Mouse (Mus musculus): ENCODE measurements around the gene Klre1. TPM values are rescaled to one million over a fixed set of nuclear protein-coding genes. Genes with fewer than 3 reads are reported as not detected.

Gene Klre1
- polyA plus RNA-seq, 1 experiment from 2014 or later = not detected

GRCm38 (mm10) chr6:129558946-129559640 lies 18.6 kb upstream of the Klre1 start:
- Histone ChIP-seq H3K27me3 (ENCODE audit: control insufficient read depth, insufficient read depth, low read length) (no peaks in the 10 kb centered on the region), H3K4me1 (ENCODE audit: control insufficient read depth, insufficient read depth, low read length) (no peaks in the 10 kb centered on the region), H3K36me3 (replicated peaks; ENCODE audit: control insufficient read depth, insufficient read depth, low read depth, low read length) (no peaks in the 10 kb centered on the region), H3K9me3 (replicated peaks; ENCODE audit: control insufficient read depth, low read length) (no peaks in the 10 kb centered on the region), H3K9ac (replicated peaks; ENCODE audit: low read length) (no peak overlapping the region), H3K4me3 (ENCODE audit: low read depth, low read length) (no peak overlapping the region), H3K4me2 (ENCODE audit: low read depth, low read length) (no peak overlapping the region), H3K27ac (replicated peaks; ENCODE audit: low read depth, low read length) (no peak overlapping the region)
- ATAC-seq (replicated peaks; ENCODE audit: insufficient number of reproducible peaks, low FRiP score, low TSS enrichment, low read depth) = peak; percentile 84
- DNase-seq (ENCODE audit: low spot score) = peak; percentile 82
- 18% methylated on average over 12 of the region's 12 CpGs for WGBS

- H3K9ac ChIP-seq (replicated peaks; ENCODE audit: low read length) = no peak overlapping the region
- DNase-seq (ENCODE audit: low spot score) = no peak
Observed at GRCm38 (mm10) chr6:129559641-129560027, 18.1 kb upstream of the Klre1 start.

GRCm38 (mm10) chr6:129565257-129565656 lies 12.4 kb upstream of the Klre1 start:
- H3K9ac ChIP-seq (replicated peaks; ENCODE audit: low read length) = no peak overlapping the region
- H3K27me3 ChIP-seq (ENCODE audit: control insufficient read depth, insufficient read depth, low read length) = no peaks in the 10 kb centered on the region
- no peaks in the 10 kb centered on the region for H3K4me1 ChIP-seq (ENCODE audit: control insufficient read depth, insufficient read depth, low read length)
- WGBS = 90% methylated on average over 2 of the region's 2 CpGs
- no peak overlapping the region for H3K27ac ChIP-seq (replicated peaks; ENCODE audit: low read depth, low read length)
- ATAC-seq (replicated peaks; ENCODE audit: insufficient number of reproducible peaks, low FRiP score, low TSS enrichment, low read depth) (no peak), DNase-seq (ENCODE audit: low spot score) (no peak)
- no peaks in the 10 kb centered on the region for H3K9me3 ChIP-seq (replicated peaks; ENCODE audit: control insufficient read depth, low read length)
- no peak overlapping the region for H3K4me3 ChIP-seq (ENCODE audit: low read depth, low read length)
- no peaks in the 10 kb centered on the region for H3K36me3 ChIP-seq (replicated peaks; ENCODE audit: control insufficient read depth, insufficient read depth, low read depth, low read length)
- H3K4me2 ChIP-seq (ENCODE audit: low read depth, low read length) = no peak overlapping the region

More at GRCm38 (mm10) chr6:129559641-129560027, 18.1 kb upstream of the Klre1 start:
- Histone ChIP-seq H3K27ac (replicated peaks; ENCODE audit: low read depth, low read length) (no peak overlapping the region), H3K27me3 (ENCODE audit: control insufficient read depth, insufficient read depth, low read length) (no peaks in the 10 kb centered on the region), H3K36me3 (replicated peaks; ENCODE audit: control insufficient read depth, insufficient read depth, low read depth, low read length) (no peaks in the 10 kb centered on the region), H3K4me2 (ENCODE audit: low read depth, low read length) (no peak overlapping the region), H3K4me3 (ENCODE audit: low read depth, low read length) (no peak overlapping the region), H3K4me1 (ENCODE audit: control insufficient read depth, insufficient read depth, low read length) (no peaks in the 10 kb centered on the region), H3K9me3 (replicated peaks; ENCODE audit: control insufficient read depth, low read length) (no peaks in the 10 kb centered on the region)
- whole genome bisulfite sequencing = 59% methylated on average over 4 of the region's 4 CpGs
- ATAC-seq (replicated peaks; ENCODE audit: insufficient number of reproducible peaks, low FRiP score, low TSS enrichment, low read depth) = no peak

- ATAC-seq (replicated peaks; ENCODE audit: insufficient number of reproducible peaks, low FRiP score, low TSS enrichment, low read depth) (no peak), DNase-seq (ENCODE audit: low spot score) (no peak)
- Histone ChIP-seq H3K36me3 (replicated peaks; ENCODE audit: control insufficient read depth, insufficient read depth, low read depth, low read length) (no peaks in the 10 kb centered on the region), H3K27me3 (ENCODE audit: control insufficient read depth, insufficient read depth, low read length) (no peaks in the 10 kb centered on the region), H3K9ac (replicated peaks; ENCODE audit: low read length) (no peak overlapping the region), H3K4me2 (ENCODE audit: low read depth, low read length) (no peak overlapping the region), H3K4me1 (ENCODE audit: control insufficient read depth, insufficient read depth, low read length) (no peaks in the 10 kb centered on the region), H3K4me3 (ENCODE audit: low read depth, low read length) (no peak overlapping the region), H3K27ac (replicated peaks; ENCODE audit: low read depth, low read length) (no peak overlapping the region), H3K9me3 (replicated peaks; ENCODE audit: control insufficient read depth, low read length) (no peaks in the 10 kb centered on the region)
- WGBS = 38% methylated on average over 2 of the region's 2 CpGs
Observed at GRCm38 (mm10) chr6:129575315-129575714, 2.4 kb upstream of the Klre1 start.

- 68% methylated on average over 4 of the region's 4 CpGs for WGBS
- no peak for ATAC-seq (replicated peaks; ENCODE audit: insufficient number of reproducible peaks, low FRiP score, low TSS enrichment, low read depth)
- no peaks in the 10 kb centered on the region for H3K36me3 ChIP-seq (replicated peaks; ENCODE audit: control insufficient read depth, insufficient read depth, low read depth, low read length)
Observed at GRCm38 (mm10) chr6:129581274-129581673, 3.6 kb downstream of the Klre1 start.

GRCm38 (mm10) chr6:129581896-129582295 lies 4.2 kb downstream of the Klre1 start:
- no peak overlapping the region for H3K27ac ChIP-seq (replicated peaks; ENCODE audit: low read depth, low read length)
- no peaks in the 10 kb centered on the region for H3K9me3 ChIP-seq (replicated peaks; ENCODE audit: control insufficient read depth, low read length)
- H3K9ac ChIP-seq (replicated peaks; ENCODE audit: low read length) = no peak overlapping the region
- ATAC-seq (replicated peaks; ENCODE audit: insufficient number of reproducible peaks, low FRiP score, low TSS enrichment, low read depth) (no peak), DNase-seq (ENCODE audit: low spot score) (no peak)
- H3K36me3 ChIP-seq (replicated peaks; ENCODE audit: control insufficient read depth, insufficient read depth, low read depth, low read length) = no peaks in the 10 kb centered on the region
- no peaks in the 10 kb centered on the region for H3K4me1 ChIP-seq (ENCODE audit: control insufficient read depth, insufficient read depth, low read length)
- 78% methylated on average over 4 of the region's 4 CpGs for WGBS
- H3K27me3 ChIP-seq (ENCODE audit: control insufficient read depth, insufficient read depth, low read length) = no peaks in the 10 kb centered on the region
- H3K4me3 ChIP-seq (ENCODE audit: low read depth, low read length) = no peak overlapping the region
- no peak overlapping the region for H3K4me2 ChIP-seq (ENCODE audit: low read depth, low read length)

More at GRCm38 (mm10) chr6:129581274-129581673, 3.6 kb downstream of the Klre1 start:
- Histone ChIP-seq H3K9ac (replicated peaks; ENCODE audit: low read length) (no peak overlapping the region), H3K4me1 (ENCODE audit: control insufficient read depth, insufficient read depth, low read length) (no peaks in the 10 kb centered on the region), H3K27ac (replicated peaks; ENCODE audit: low read depth, low read length) (no peak overlapping the region), H3K4me3 (ENCODE audit: low read depth, low read length) (no peak overlapping the region), H3K27me3 (ENCODE audit: control insufficient read depth, insufficient read depth, low read length) (no peaks in the 10 kb centered on the region), H3K4me2 (ENCODE audit: low read depth, low read length) (no peak overlapping the region), H3K9me3 (replicated peaks; ENCODE audit: control insufficient read depth, low read length) (no peaks in the 10 kb centered on the region)
- DNase-seq (ENCODE audit: low spot score) = no peak

GRCm38 (mm10) chr6:129583014-129583413 lies 5.3 kb downstream of the Klre1 start:
- 80% methylated on average over 3 of the region's 3 CpGs for WGBS
- H3K27me3 ChIP-seq (ENCODE audit: control insufficient read depth, insufficient read depth, low read length) = no peaks in the 10 kb centered on the region
- no peak for ATAC-seq (replicated peaks; ENCODE audit: insufficient number of reproducible peaks, low FRiP score, low TSS enrichment, low read depth)
- H3K9me3 ChIP-seq (replicated peaks; ENCODE audit: control insufficient read depth, low read length) = no peaks in the 10 kb centered on the region
- no peak overlapping the region for H3K27ac ChIP-seq (replicated peaks; ENCODE audit: low read depth, low read length)
- H3K9ac ChIP-seq (replicated peaks; ENCODE audit: low read length) = no peak overlapping the region
- H3K36me3 ChIP-seq (replicated peaks; ENCODE audit: control insufficient read depth, insufficient read depth, low read depth, low read length) = no peaks in the 10 kb centered on the region
- no peaks in the 10 kb centered on the region for H3K4me1 ChIP-seq (ENCODE audit: control insufficient read depth, insufficient read depth, low read length)
- DNase-seq (ENCODE audit: low spot score) = no peak
- H3K4me3 ChIP-seq (ENCODE audit: low read depth, low read length) = no peak overlapping the region
- no peak overlapping the region for H3K4me2 ChIP-seq (ENCODE audit: low read depth, low read length)

- 84% methylated on average over 3 of the region's 3 CpGs for WGBS
- Histone ChIP-seq H3K4me2 (ENCODE audit: low read depth, low read length) (no peak within 1 kb of the TSS), H3K4me3 (ENCODE audit: low read depth, low read length) (no peak within 1 kb of the TSS), H3K27me3 (ENCODE audit: control insufficient read depth, insufficient read depth, low read length) (no peaks in the 10 kb centered on the region), H3K4me1 (ENCODE audit: control insufficient read depth, insufficient read depth, low read length) (no peaks in the 10 kb centered on the region), H3K9me3 (replicated peaks; ENCODE audit: control insufficient read depth, low read length) (no peaks in the 10 kb centered on the region), H3K9ac (replicated peaks; ENCODE audit: low read length) (no peak within 1 kb of the TSS), H3K27ac (replicated peaks; ENCODE audit: low read depth, low read length) (no peak within 1 kb of the TSS), H3K36me3 (replicated peaks; ENCODE audit: control insufficient read depth, insufficient read depth, low read depth, low read length) (no peaks in the 10 kb centered on the region)
- DNase-seq (ENCODE audit: low spot score) = no peak
- no peak for ATAC-seq (replicated peaks; ENCODE audit: insufficient number of reproducible peaks, low FRiP score, low TSS enrichment, low read depth)
Observed at GRCm38 (mm10) chr6:129591508-129591907, 13.8 kb downstream of the Klre1 start, which contains the start of gene Klrd1. TSS of gene Klrd1 (plus strand) at chr6:129591782.

Data from embryonic facial prominence, embryonic 11.5 days (tissue).